Mouse (Mus musculus) lung, postnatal 25 days (tissue): ENCODE measurements around the gene Pkdrej.
"Not testable (repeated sequence)": the region's sequence is repeated elsewhere in the genome, so short reads cannot be mapped to it uniquely, and the experiment has no call there.

Experiments used
- DNase-seq: peaks from one replicate; pipeline ENCODE4 v3.0.0; 2022; ENCODE audit warnings: low spot score

The Pkdrej gene

GRCm38 (mm10) chr15:85810462-85810805 lies 11.1 kb downstream of the Pkdrej start:
- DNase-seq, result no peak

GRCm38 (mm10) chr15:85809091-85809490 lies 12.4 kb downstream of the Pkdrej start:
- DNase-seq, result no peak

GRCm38 (mm10) chr15:85808434-85808833 lies 13.1 kb downstream of the Pkdrej start:
- no peak for DNase-seq

GRCm38 (mm10) chr15:85808031-85808430 lies 13.5 kb downstream of the Pkdrej start:
- DNase-seq, result no peak

- DNase-seq, result no peak
Observed at GRCm38 (mm10) chr15:85807404-85807803, 14.1 kb downstream of the Pkdrej start.

- no peak for DNase-seq
Observed at GRCm38 (mm10) chr15:85806886-85807285, 14.6 kb downstream of the Pkdrej start.

GRCm38 (mm10) chr15:85802931-85803330 lies 18.6 kb downstream of the Pkdrej start:
- no peak for DNase-seq

- DNase-seq, result no peak
Observed at GRCm38 (mm10) chr15:85798676-85799075, 22.9 kb downstream of the Pkdrej start.

GRCm38 (mm10) chr15:85795516-85795915 lies 26.0 kb downstream of the Pkdrej start:
- no peak for DNase-seq

- DNase-seq, result no peak
Observed at GRCm38 (mm10) chr15:85792819-85793218, 28.7 kb downstream of the Pkdrej start.

- peak; percentile 76 for DNase-seq
Observed at GRCm38 (mm10) chr15:85791449-85791848, 30.1 kb downstream of the Pkdrej start.

- DNase-seq, result no peak
Observed at GRCm38 (mm10) chr15:85788633-85789032, 32.9 kb downstream of the Pkdrej start.

GRCm38 (mm10) chr15:85788051-85788450 lies 33.5 kb downstream of the Pkdrej start:
- no peak for DNase-seq

GRCm38 (mm10) chr15:85787482-85787881 lies 34.1 kb downstream of the Pkdrej start:
- no peak for DNase-seq

- DNase-seq, result no peak
Observed at GRCm38 (mm10) chr15:85786711-85787110, 34.8 kb downstream of the Pkdrej start.

- DNase-seq, result no peak
Observed at GRCm38 (mm10) chr15:85784341-85784740, 37.2 kb downstream of the Pkdrej start.

- DNase-seq, result no peak
Observed at GRCm38 (mm10) chr15:85783146-85783545, 38.4 kb downstream of the Pkdrej start.

- not testable (repeated sequence) for DNase-seq
Observed at GRCm38 (mm10) chr15:85778891-85779290, 42.6 kb downstream of the Pkdrej start.

GRCm38 (mm10) chr15:85776771-85777170 lies 44.8 kb downstream of the Pkdrej start:
- no peak for DNase-seq

- no peak for DNase-seq
Observed at GRCm38 (mm10) chr15:85776241-85776640, 45.3 kb downstream of the Pkdrej start.

GRCm38 (mm10) chr15:85775001-85775400 lies 46.5 kb downstream of the Pkdrej start:
- DNase-seq, result no peak

- no peak for DNase-seq
Observed at GRCm38 (mm10) chr15:85774419-85774818, 47.1 kb downstream of the Pkdrej start.

GRCm38 (mm10) chr15:85772146-85772740 lies 49.3 kb downstream of the Pkdrej start:
- DNase-seq, result no peak

- no peak for DNase-seq
Observed at GRCm38 (mm10) chr15:85771306-85772121, 50.0 kb downstream of the Pkdrej start.
